25 mouse cellular contexts compared by ENCODE assay signal in the genomic region with DNA sequence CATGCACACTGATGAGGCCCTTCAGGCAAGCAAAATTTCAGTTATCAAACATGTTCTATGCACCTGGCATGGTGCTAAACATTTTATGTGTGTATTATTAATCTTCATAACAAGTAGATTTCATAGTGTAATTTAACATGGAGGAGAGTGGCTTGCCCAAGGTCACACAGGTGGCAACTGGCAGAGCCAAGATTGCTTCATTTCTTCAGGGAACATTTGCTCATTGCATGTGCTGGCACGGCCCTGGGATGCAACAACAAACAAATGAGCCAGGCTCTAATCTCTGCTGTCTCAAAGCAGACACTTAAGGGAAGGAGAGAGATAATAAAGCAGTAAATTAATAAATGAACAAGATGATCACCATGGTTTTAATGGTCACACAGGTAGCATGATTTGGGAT.
A peak's percentile ranks its signal among the peaks of the same experiment; 100 is the strongest.
DNase-seq lines count a peak whose midpoint lies in the region; ATAC-seq and TF ChIP-seq lines count a peak whose summit lies in the region.
"Had no signal": no experiment of that assay in that cellular context is flagged by ENCODE, and none has a peak within 500 bp of the region (broad histone marks: within the 10 kb centered on the region; RNA-seq: fewer than 3 reads in every experiment).

No protein-coding gene starts in this region.

- no peaks in the 10 kb centered on the region for H3K9me3 ChIP-seq in liver, embryonic 11.5 days (ENCODE audit: control insufficient read depth, low read length)
- no peaks in the 10 kb centered on the region for H3K9me3 ChIP-seq in midbrain, embryonic 11.5 days (ENCODE audit: control insufficient read depth, low read length)
- H3K9me3 ChIP-seq: embryonic facial prominence, embryonic 10.5 days; embryonic facial prominence, embryonic 12.5 days; forebrain, embryonic 10.5 days had no signal

- intact Hi-C loops in heart, postnatal 36 days (cut with DNase I), result loop anchor here (10.0 kb wide), 1 partner anchor 235 kb away; no protein-coding TSS in a partner anchor

- H3K4me2 ChIP-seq in liver, embryonic 11.5 days, result no peak overlapping the region
- no peak overlapping the region for H3K4me2 ChIP-seq in midbrain, embryonic 11.5 days
- H3K4me2 ChIP-seq: embryonic facial prominence, embryonic 12.5 days; forebrain, embryonic 12.5 days had no signal

- H3K27ac ChIP-seq in liver, adult 2 months (replicated peaks; ENCODE audit: insufficient read depth, low read depth, low read length), result no peak overlapping the region
- H3K27ac ChIP-seq in liver, embryonic 11.5 days (ENCODE audit: low read depth, low read length), result no peak overlapping the region
- H3K27ac ChIP-seq in midbrain, embryonic 11.5 days (ENCODE audit: low read depth, low read length), result no peak overlapping the region
- H3K27ac ChIP-seq: embryonic facial prominence, embryonic 10.5 days; embryonic facial prominence, embryonic 12.5 days; forebrain, embryonic 10.5 days; forebrain, embryonic 12.5 days had no signal

- no peaks in the 10 kb centered on the region for H3K79me2 ChIP-seq in liver, adult 2 months (ENCODE audit: control insufficient read depth, insufficient read depth, low read length)

- ATAC-seq in liver, embryonic 11.5 days (replicated peaks; ENCODE audit: low FRiP score), result no peak
- ATAC-seq in midbrain, embryonic 11.5 days (ENCODE audit: low FRiP score), result no peak
- ATAC-seq: activated CD4-positive, CD25-positive, alpha-beta regulatory T cell, adult 4 months; CD4-positive, CD25-positive, alpha-beta regulatory T cell, adult 4 months; forebrain, embryonic 14.5 days; forebrain, embryonic 16.5 days; Patski had no signal

- TF ChIP-seq CTCF in liver, adult 2 months (IDR thresholded peaks at IDR 0.05; ENCODE audit: low read depth, low read length), result no peak

- WGBS in liver, adult 2 months, result 28% methylated on average over 1 of the region's 1 CpGs
- WGBS in liver, embryonic 11.5 days, result 83% methylated on average over 1 of the region's 1 CpGs
- 78% methylated on average over 1 of the region's 1 CpGs for WGBS in midbrain, embryonic 11.5 days

- H3K4me3 ChIP-seq in liver, adult 2 months (ENCODE audit: insufficient read depth, low read depth, low read length), result no peak overlapping the region
- no peak overlapping the region for H3K4me3 ChIP-seq in liver, embryonic 11.5 days (ENCODE audit: low read depth, low read length)
- H3K4me3 ChIP-seq in midbrain, embryonic 11.5 days (ENCODE audit: low read depth, low read length), result no peak overlapping the region
- H3K4me3 ChIP-seq: embryonic facial prominence, embryonic 10.5 days; embryonic facial prominence, embryonic 12.5 days; forebrain, embryonic 10.5 days; forebrain, embryonic 12.5 days had no signal

- no peak for TF ChIP-seq POLR2A in liver, adult 2 months (IDR thresholded peaks at IDR 0.05; ENCODE audit: extremely low read depth, insufficient read depth, low read length)

- no peaks in the 10 kb centered on the region for H3K27me3 ChIP-seq in liver, adult 2 months (ENCODE audit: control insufficient read depth, insufficient read depth, low read length)
- no peaks in the 10 kb centered on the region for H3K27me3 ChIP-seq in liver, embryonic 11.5 days (replicated peaks; ENCODE audit: control insufficient read depth, insufficient read depth, low read length)
- H3K27me3 ChIP-seq in midbrain, embryonic 11.5 days (ENCODE audit: control insufficient read depth, insufficient read depth, low read length), result no peaks in the 10 kb centered on the region
- H3K27me3 ChIP-seq: CH12.LX; embryonic facial prominence, embryonic 12.5 days; Patski had no signal

- H3K36me3 ChIP-seq in liver, adult 2 months (ENCODE audit: control insufficient read depth, insufficient read depth, low read length), result no peaks in the 10 kb centered on the region
- no peaks in the 10 kb centered on the region for H3K36me3 ChIP-seq in liver, embryonic 11.5 days (ENCODE audit: control insufficient read depth, insufficient read depth, low read length)
- H3K36me3 ChIP-seq in midbrain, embryonic 11.5 days (ENCODE audit: control insufficient read depth, insufficient read depth, low read length), result no peaks in the 10 kb centered on the region
- H3K36me3 ChIP-seq: embryonic facial prominence, embryonic 10.5 days; embryonic facial prominence, embryonic 12.5 days; forebrain, embryonic 10.5 days; forebrain, embryonic 12.5 days; G1E had no signal

- peak; percentile 33 for DNase-seq in heart, adult 11 months
- no peak for DNase-seq in heart, postnatal 36 days
- DNase-seq in liver, adult 2 months (ENCODE audit: extremely low read depth, low read depth, low spot score), result peak; percentile 60
- DNase-seq in liver, embryonic 11.5 days (ENCODE audit: low spot score), result no peak
- DNase-seq in midbrain, embryonic 11.5 days (ENCODE audit: low spot score, missing footprints), result no peak
- DNase-seq: adrenal gland, adult 8-10 months; adrenal gland, postnatal 14 days; adrenal gland, postnatal 36 days; B cell, adult 2 months; cerebellum, adult 11-12 months; cerebellum, adult 2 months; cerebellum, adult 9-10 months; cerebellum, postnatal 10 days; cerebellum, postnatal 25 days had no signal

- H3K4me1 ChIP-seq in liver, adult 2 months (ENCODE audit: control insufficient read depth, insufficient read depth, low read length), result no peaks in the 10 kb centered on the region
- no peaks in the 10 kb centered on the region for H3K4me1 ChIP-seq in liver, embryonic 11.5 days (replicated peaks; ENCODE audit: control insufficient read depth, insufficient read depth, low read length)
- H3K4me1 ChIP-seq in midbrain, embryonic 11.5 days (ENCODE audit: control insufficient read depth, insufficient read depth, low read length), result no peaks in the 10 kb centered on the region
- H3K4me1 ChIP-seq: embryonic facial prominence, embryonic 10.5 days; embryonic facial prominence, embryonic 12.5 days; forebrain, embryonic 10.5 days; forebrain, embryonic 12.5 days had no signal

- no peak overlapping the region for H3K9ac ChIP-seq in liver, adult 2 months (ENCODE audit: low read depth, low read length)
- H3K9ac ChIP-seq in liver, embryonic 11.5 days (ENCODE audit: low read depth, low read length), result no peak overlapping the region
- H3K9ac ChIP-seq in midbrain, embryonic 11.5 days (ENCODE audit: low read length), result no peak overlapping the region
- H3K9ac ChIP-seq: embryonic facial prominence, embryonic 12.5 days; forebrain, embryonic 12.5 days had no signal

Comparison
In these comparisons a context has a peak if more than half of its experiments do, and no peak if none do; other contexts are left out.
1. DNase-seq: peak in heart, adult 11 months (single experiment) and liver, adult 2 months (single experiment); none in heart, postnatal 36 days (0 of 2), liver, embryonic 11.5 days (single experiment) and midbrain, embryonic 11.5 days (single experiment).